Mouse (Mus musculus): Measurements from ENCODE around the gene Tmem132c. TPM values are rescaled to one million over a fixed set of nuclear protein-coding genes. Genes with fewer than 3 reads are reported as not detected.
A peak's percentile ranks its signal among the peaks of the same experiment; 100 is the strongest.

The Tmem132c gene
- polyA plus RNA-seq, 1 experiment from 2014 or later = 0.68 TPM

DNA sequence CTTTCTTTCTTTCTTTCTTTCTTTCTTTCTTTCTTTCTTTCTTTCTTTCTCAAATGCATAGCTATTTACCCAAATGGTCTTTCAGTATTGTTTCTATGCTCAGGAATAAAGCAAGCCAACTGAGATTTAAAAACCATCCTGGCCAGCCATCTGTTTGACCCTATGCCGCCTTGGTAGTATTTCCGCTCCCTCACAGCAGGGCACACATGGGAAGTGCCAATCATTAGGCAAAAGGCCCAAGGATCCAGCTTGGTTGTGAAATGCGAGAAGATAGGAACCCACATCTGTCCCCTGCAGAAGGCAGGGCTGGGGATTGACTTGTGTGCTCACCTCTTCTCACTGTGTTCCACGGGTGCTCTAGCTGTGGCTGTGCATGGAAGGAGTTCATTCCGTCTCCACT lies 64.1 kb downstream of the Tmem132c start:
- Histone ChIP-seq H3K4me3 (ENCODE audit: low read depth, low read length) (no peak overlapping the region), H3K36me3 (ENCODE audit: control insufficient read depth, insufficient read depth, low read length) (no peaks in the 10 kb centered on the region), H3K9ac (ENCODE audit: low read length) (no peak overlapping the region), H3K27ac (ENCODE audit: low read depth) (no peak overlapping the region), H3K4me1 (replicated peaks; ENCODE audit: control insufficient read depth, insufficient read depth, low read length) (peaks cover 3% of the 10 kb centered on the region; the same call in 1 of the 2 replicates), H3K27me3 (replicated peaks; ENCODE audit: control insufficient read depth, insufficient read depth, low read length) (no peaks in the 10 kb centered on the region), H3K4me2 (ENCODE audit: low read length) (no peak overlapping the region), H3K9me3 (ENCODE audit: control insufficient read depth, low read length) (no peaks in the 10 kb centered on the region)
- 56% methylated on average over 5 of the region's 5 CpGs for WGBS
- DNase-seq (ENCODE audit: low spot score) (no peak), ATAC-seq (replicated peaks; ENCODE audit: low FRiP score, low TSS enrichment, low read depth) (no peak)

- no peak for ATAC-seq (replicated peaks; ENCODE audit: low FRiP score, low TSS enrichment, low read depth)
- no peak overlapping the region for H3K4me3 ChIP-seq (ENCODE audit: low read depth, low read length)
- H3K9me3 ChIP-seq (ENCODE audit: control insufficient read depth, low read length) = no peaks in the 10 kb centered on the region
- H3K27ac ChIP-seq (ENCODE audit: low read depth) = no peak overlapping the region
- no peaks in the 10 kb centered on the region for H3K36me3 ChIP-seq (ENCODE audit: control insufficient read depth, insufficient read depth, low read length)
- H3K4me1 ChIP-seq (replicated peaks; ENCODE audit: control insufficient read depth, insufficient read depth, low read length) = no peaks in the 10 kb centered on the region
- H3K4me2 ChIP-seq (ENCODE audit: low read length) = no peak overlapping the region
- no peak overlapping the region for H3K9ac ChIP-seq (ENCODE audit: low read length)
- WGBS = 5% methylated on average over 1 of the region's 1 CpGs
- no peaks in the 10 kb centered on the region for H3K27me3 ChIP-seq (replicated peaks; ENCODE audit: control insufficient read depth, insufficient read depth, low read length)
- DNase-seq (ENCODE audit: low spot score) = no peak
Measured at GRCm38 (mm10) chr5:127306726-127307125, 65.1 kb downstream of the Tmem132c start.

DNA sequence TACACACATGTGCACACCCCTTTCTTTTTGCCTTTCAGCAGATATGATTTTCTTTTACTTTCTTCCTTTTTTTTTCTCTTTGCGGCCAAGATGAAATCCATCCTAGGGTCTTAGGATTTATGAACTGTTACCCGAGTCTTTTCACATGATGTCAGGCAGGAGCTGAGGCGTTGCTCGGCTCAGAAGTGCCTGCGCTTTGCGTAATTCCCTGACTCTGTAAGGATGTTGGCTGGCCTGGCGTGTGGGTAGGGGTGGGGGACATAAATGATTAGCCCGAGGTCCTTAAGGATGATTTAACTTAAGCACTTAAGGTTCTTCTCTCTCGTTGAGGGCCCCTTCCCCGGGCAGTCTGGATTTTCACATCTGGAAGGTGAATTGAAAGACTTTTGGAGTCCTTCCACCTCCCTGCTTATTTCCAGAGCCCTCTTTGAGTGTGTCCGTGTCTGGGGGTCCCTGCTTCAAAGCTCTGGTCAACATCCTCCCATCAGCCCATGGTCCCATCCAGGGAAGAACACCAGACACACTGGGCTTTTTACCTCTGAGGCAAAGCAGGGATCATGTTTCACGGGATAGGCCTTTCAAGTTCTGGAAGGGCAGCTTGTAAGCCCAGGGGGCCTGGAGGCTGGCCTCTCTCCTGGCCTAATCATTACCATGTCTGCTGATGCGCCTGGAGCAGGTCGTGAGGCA lies 68.9 kb downstream of the Tmem132c start:
- no peak for DNase-seq (ENCODE audit: low spot score)

DNA sequence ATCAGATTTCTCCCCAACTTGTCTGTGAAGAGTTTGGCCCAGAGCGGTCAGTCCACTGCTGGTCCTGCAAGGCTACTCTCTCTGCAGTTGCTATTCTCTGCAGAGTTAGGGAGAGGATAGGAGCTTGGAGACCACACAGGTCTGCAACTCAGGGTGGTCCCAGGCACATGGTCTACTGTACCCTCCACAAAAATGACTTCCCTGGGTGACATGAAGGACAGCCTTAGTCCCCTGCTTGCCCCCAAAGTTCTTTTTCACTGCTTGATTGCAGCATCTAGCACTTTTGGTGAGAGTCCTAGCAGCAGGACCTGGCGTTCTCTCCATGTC lies 69.4 kb downstream of the Tmem132c start:
- ATAC-seq (replicated peaks; ENCODE audit: low FRiP score, low TSS enrichment, low read depth) = no peak
- Histone ChIP-seq H3K27ac (ENCODE audit: low read depth) (no peak overlapping the region), H3K27me3 (replicated peaks; ENCODE audit: control insufficient read depth, insufficient read depth, low read length) (no peaks in the 10 kb centered on the region), H3K4me3 (ENCODE audit: low read depth, low read length) (no peak overlapping the region), H3K36me3 (ENCODE audit: control insufficient read depth, insufficient read depth, low read length) (no peaks in the 10 kb centered on the region), H3K9ac (ENCODE audit: low read length) (no peak overlapping the region), H3K4me2 (ENCODE audit: low read length) (no peak overlapping the region), H3K4me1 (replicated peaks; ENCODE audit: control insufficient read depth, insufficient read depth, low read length) (no peaks in the 10 kb centered on the region), H3K9me3 (ENCODE audit: control insufficient read depth, low read length) (no peaks in the 10 kb centered on the region)
- no peak for DNase-seq (ENCODE audit: low spot score)
- 59% methylated on average over 2 of the region's 2 CpGs for WGBS

More for the DNA sequence above, 68.9 kb downstream of the Tmem132c start:
- Histone ChIP-seq H3K27me3 (replicated peaks; ENCODE audit: control insufficient read depth, insufficient read depth, low read length) (no peaks in the 10 kb centered on the region), H3K27ac (ENCODE audit: low read depth) (no peak overlapping the region), H3K36me3 (ENCODE audit: control insufficient read depth, insufficient read depth, low read length) (no peaks in the 10 kb centered on the region), H3K9ac (ENCODE audit: low read length) (no peak overlapping the region), H3K9me3 (ENCODE audit: control insufficient read depth, low read length) (no peaks in the 10 kb centered on the region), H3K4me3 (ENCODE audit: low read depth, low read length) (no peak overlapping the region), H3K4me2 (ENCODE audit: low read length) (no peak overlapping the region), H3K4me1 (replicated peaks; ENCODE audit: control insufficient read depth, insufficient read depth, low read length) (no peaks in the 10 kb centered on the region)
- no peak for ATAC-seq (replicated peaks; ENCODE audit: low FRiP score, low TSS enrichment, low read depth)
- 17% methylated on average over 14 of the region's 14 CpGs for WGBS

DNA sequence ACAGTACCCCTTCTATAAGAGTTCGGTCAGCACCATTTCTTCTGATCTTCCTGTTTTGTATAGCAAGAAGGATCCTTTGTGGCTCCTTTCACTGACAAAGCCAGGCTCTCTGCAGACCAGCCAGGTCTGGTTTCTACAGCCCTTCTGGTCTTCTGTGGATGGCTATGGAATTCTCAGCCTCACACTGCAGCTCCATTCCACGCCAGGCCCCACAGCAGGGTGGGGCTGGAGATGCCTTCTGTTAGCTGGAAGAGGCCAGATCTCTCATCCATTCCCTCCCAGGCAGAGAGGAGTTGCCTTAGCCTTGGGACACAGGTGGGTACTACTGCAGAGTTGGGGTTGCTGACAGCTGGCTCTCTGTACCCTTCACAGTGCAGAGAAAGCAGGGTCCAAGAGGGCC lies 72.0 kb downstream of the Tmem132c start:
- ATAC-seq (replicated peaks; ENCODE audit: low FRiP score, low TSS enrichment, low read depth) (no peak), DNase-seq (ENCODE audit: low spot score) (no peak)
- Histone ChIP-seq H3K36me3 (ENCODE audit: control insufficient read depth, insufficient read depth, low read length) (no peaks in the 10 kb centered on the region), H3K4me3 (ENCODE audit: low read depth, low read length) (no peak overlapping the region), H3K9me3 (ENCODE audit: control insufficient read depth, low read length) (no peaks in the 10 kb centered on the region), H3K4me1 (replicated peaks; ENCODE audit: control insufficient read depth, insufficient read depth, low read length) (no peaks in the 10 kb centered on the region), H3K9ac (ENCODE audit: low read length) (no peak overlapping the region), H3K27me3 (replicated peaks; ENCODE audit: control insufficient read depth, insufficient read depth, low read length) (no peaks in the 10 kb centered on the region), H3K4me2 (ENCODE audit: low read length) (no peak overlapping the region), H3K27ac (ENCODE audit: low read depth) (no peak overlapping the region)
- 76% methylated on average over 2 of the region's 2 CpGs for WGBS

- Histone ChIP-seq H3K9ac (ENCODE audit: low read length) (no peak overlapping the region), H3K36me3 (ENCODE audit: control insufficient read depth, insufficient read depth, low read length) (no peaks in the 10 kb centered on the region), H3K4me2 (ENCODE audit: low read length) (no peak overlapping the region), H3K27ac (ENCODE audit: low read depth) (no peak overlapping the region), H3K4me1 (replicated peaks; ENCODE audit: control insufficient read depth, insufficient read depth, low read length) (peaks cover 8% of the 10 kb centered on the region), H3K9me3 (ENCODE audit: control insufficient read depth, low read length) (no peaks in the 10 kb centered on the region), H3K4me3 (ENCODE audit: low read depth, low read length) (no peak overlapping the region), H3K27me3 (replicated peaks; ENCODE audit: control insufficient read depth, insufficient read depth, low read length) (no peaks in the 10 kb centered on the region)
- 40% methylated on average over 12 of the region's 12 CpGs for WGBS
- ATAC-seq (replicated peaks; ENCODE audit: low FRiP score, low TSS enrichment, low read depth) (no peak), DNase-seq (ENCODE audit: low spot score) (no peak)
Measured at GRCm38 (mm10) chr5:127319096-127319779, 77.6 kb downstream of the Tmem132c start.

DNA sequence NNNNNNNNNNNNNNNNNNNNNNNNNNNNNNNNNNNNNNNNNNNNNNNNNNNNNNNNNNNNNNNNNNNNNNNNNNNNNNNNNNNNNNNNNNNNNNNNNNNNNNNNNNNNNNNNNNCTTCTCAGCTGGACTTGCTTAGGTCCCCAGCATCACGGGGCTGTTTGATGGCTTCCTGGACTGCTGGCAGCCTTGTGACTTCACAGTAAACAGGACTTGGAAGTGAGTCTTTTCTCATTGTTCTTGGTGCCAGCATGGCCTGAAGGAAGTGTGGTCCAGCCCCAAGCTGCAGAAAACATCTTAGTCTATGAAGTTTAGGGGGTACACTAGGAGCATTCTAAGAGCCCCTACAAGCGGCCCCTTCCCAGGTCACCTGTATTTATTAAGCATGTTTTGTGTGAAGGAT lies 83.0 kb downstream of the Tmem132c start:
- no peak for DNase-seq (ENCODE audit: low spot score)
- WGBS = 47% methylated on average over 2 of the region's 2 CpGs
- H3K4me1 ChIP-seq (replicated peaks; ENCODE audit: control insufficient read depth, insufficient read depth, low read length) = peaks cover 11% of the 10 kb centered on the region
- no peak overlapping the region for H3K4me3 ChIP-seq (ENCODE audit: low read depth, low read length)
- H3K9me3 ChIP-seq (ENCODE audit: control insufficient read depth, low read length) = no peaks in the 10 kb centered on the region
- no peak overlapping the region for H3K9ac ChIP-seq (ENCODE audit: low read length)
- no peaks in the 10 kb centered on the region for H3K27me3 ChIP-seq (replicated peaks; ENCODE audit: control insufficient read depth, insufficient read depth, low read length)
- H3K27ac ChIP-seq (ENCODE audit: low read depth) = no peak overlapping the region
- no peak overlapping the region for H3K4me2 ChIP-seq (ENCODE audit: low read length)
- no peak for ATAC-seq (replicated peaks; ENCODE audit: low FRiP score, low TSS enrichment, low read depth)
- H3K36me3 ChIP-seq (ENCODE audit: control insufficient read depth, insufficient read depth, low read length) = no peaks in the 10 kb centered on the region

GRCm38 (mm10) chr5:127336048-127336907 lies 94.7 kb downstream of the Tmem132c start:
- no peaks in the 10 kb centered on the region for H3K9me3 ChIP-seq (ENCODE audit: control insufficient read depth, low read length)
- peak overlapping the region; percentile 35 for H3K4me2 ChIP-seq (ENCODE audit: low read length)
- DNase-seq (ENCODE audit: low spot score) = peak; percentile 61
- H3K9ac ChIP-seq (ENCODE audit: low read length) = no peak overlapping the region
- no peaks in the 10 kb centered on the region for H3K36me3 ChIP-seq (ENCODE audit: control insufficient read depth, insufficient read depth, low read length)
- no peaks in the 10 kb centered on the region for H3K27me3 ChIP-seq (replicated peaks; ENCODE audit: control insufficient read depth, insufficient read depth, low read length)
- no peak overlapping the region for H3K4me3 ChIP-seq (ENCODE audit: low read depth, low read length)
- WGBS = 9% methylated on average over 15 of the region's 15 CpGs
- 0 out of 2 replicates have a peak overlapping the region, but pooled peaks have one; percentile 33 for H3K27ac ChIP-seq (ENCODE audit: low read depth)
- 0 out of 2 replicates have a peak, but pooled peaks have one; percentile 36 for ATAC-seq (replicated peaks; ENCODE audit: low FRiP score, low TSS enrichment, low read depth)
- H3K4me1 ChIP-seq (replicated peaks; ENCODE audit: control insufficient read depth, insufficient read depth, low read length) = peaks cover 15% of the 10 kb centered on the region; the same call in 1 of the 2 replicates

All from intestine, embryonic 14.5 days (tissue).